Mouse (Mus musculus) midbrain, postnatal 0 days (tissue): ENCODE measurements around the gene Trim7. TPM values are rescaled to one million over a fixed set of nuclear protein-coding genes. Genes with fewer than 3 reads are reported as not detected.

Source experiments
- ATAC-seq: fragments of 200-750 bp; cut with Nextera tagmentation; 2 replicates; pipeline ENCODE4 v1.8.0; 2017; ENCODE audit warnings: moderate number of reproducible peaks, mild to moderate bottlenecking, moderate TSS enrichment, moderate library complexity; ENCODE audit not compliant: low FRiP score
- DNase-seq: peaks from one replicate; pipeline ENCODE4 v3.0.0-alpha.2; 2015; ENCODE audit warnings: low spot score
- H3K27ac ChIP-seq: fragments of 300-500 bp; sonication (generic); 2 replicates; pipeline ENCODE4 v1.5.1; 2014; ENCODE audit warnings: low read depth, mild to moderate bottlenecking, low read length, mixed read lengths
- H3K27me3 ChIP-seq: fragments of 300-500 bp; sonication (generic); 2 replicates; pipeline ENCODE4 v1.6.1; 2014; ENCODE audit warnings: low read length, control low read depth, mixed read lengths; ENCODE audit not compliant: insufficient read depth
- H3K36me3 ChIP-seq: fragments of 300-500 bp; sonication (generic); 2 replicates; pipeline ENCODE4 v1.6.1; 2014; ENCODE audit warnings: low read length, control low read depth, mixed read lengths; ENCODE audit not compliant: insufficient read depth
- H3K4me1 ChIP-seq: fragments of 300-500 bp; sonication (generic); 2 replicates; pipeline ENCODE4 v1.6.1; 2014; ENCODE audit warnings: mild to moderate bottlenecking, control low read depth, antibody characterized with exemption, low read length, mixed read lengths; ENCODE audit not compliant: insufficient read depth
- H3K4me2 ChIP-seq: fragments of 300-500 bp; sonication (generic); 2 replicates; pipeline ENCODE4 v1.6.1; 2014; ENCODE audit warnings: low read depth, mild to moderate bottlenecking, low read length, mixed read lengths; ENCODE audit not compliant: poor library complexity, severe bottlenecking
- H3K4me3 ChIP-seq: fragments of 300-500 bp; sonication (generic); 2 replicates; pipeline ENCODE4 v1.5.1; 2014; ENCODE audit warnings: low read depth, mild to moderate bottlenecking, low read length, moderate library complexity
- H3K9ac ChIP-seq: fragments of 300-500 bp; sonication (generic); replicated peaks from 2 replicates; pipeline ENCODE4 v1.6.1; 2014; ENCODE audit warnings: mild to moderate bottlenecking, low read length, moderate library complexity, mixed read lengths; ENCODE audit not compliant: poor library complexity, severe bottlenecking
- H3K9me3 ChIP-seq: fragments of 300-500 bp; sonication (generic); 2 replicates; pipeline ENCODE4 v1.6.1; 2016; ENCODE audit warnings: low read length, control low read depth
- CTCF ChIP-seq: IDR thresholded peaks from 2 replicates; pipeline ENCODE4 v1.5.1; 2016; ENCODE audit warnings: antibody characterized with exemption, mild to moderate bottlenecking
- WGBS: fragments of 180-500 bp; shearing (Covaris S2); extraction: QIAGEN DNeasy Blood & Tissue Kit; methylation state at CpG from one replicate; pipeline ENCODE4 v1.1.7; 2014; 5-methylcytosine and 5-hydroxymethylcytosine counted together
- polyA plus RNA-seq: library from polyadenylated mRNA; unstranded; fragments of >200 nt; fragmentation: Nextera tagmentation; extraction: Ambion mirVana; gene quantifications from 2 replicates; pipeline ENCODE4 v1.2.1, GENCODE M21; 2015
- total RNA-seq: library from RNA; depleted of rRNA; stranded (reverse); fragments of >200 nt; gene quantifications from 2 replicates; pipeline ENCODE4 v1.2.3, GENCODE M21; 2014

The Trim7 gene
- total and polyA plus RNA-seq, 2 experiments from 2014 or later, result 3.7 to 7.7 TPM

- H3K27ac ChIP-seq, result no peak overlapping the region
- no peak for ATAC-seq
- no peak for DNase-seq
- no peaks in the 10 kb centered on the region for H3K4me1 ChIP-seq
- H3K36me3 ChIP-seq, result no peaks in the 10 kb centered on the region
- no peaks in the 10 kb centered on the region for H3K27me3 ChIP-seq
- TF ChIP-seq CTCF, result no peak
- no peak overlapping the region for H3K4me3 ChIP-seq
- H3K4me2 ChIP-seq, result no peak overlapping the region
- WGBS, result 95% methylated on average over 3 of the region's 3 CpGs
- H3K9ac ChIP-seq, result no peak overlapping the region
- H3K9me3 ChIP-seq, result no peaks in the 10 kb centered on the region
These were observed 32.8 kb upstream of the Trim7 start for GRCm38 (mm10) chr11:48793184-48793583.

- 87% methylated on average over 7 of the region's 7 CpGs for WGBS
- ATAC-seq (no peak), DNase-seq (no peak)
- TF ChIP-seq CTCF, result no peak
- no peak overlapping the region for H3K4me3 ChIP-seq
- no peak overlapping the region for H3K4me2 ChIP-seq
- H3K9ac ChIP-seq, result no peak overlapping the region
- no peaks in the 10 kb centered on the region for H3K4me1 ChIP-seq
- no peaks in the 10 kb centered on the region for H3K36me3 ChIP-seq
- no peaks in the 10 kb centered on the region for H3K27me3 ChIP-seq
- H3K27ac ChIP-seq, result no peak overlapping the region
- no peaks in the 10 kb centered on the region for H3K9me3 ChIP-seq
These were observed 30.7 kb upstream of the Trim7 start for GRCm38 (mm10) chr11:48795221-48795620.

- H3K4me2 ChIP-seq, result no peak overlapping the region
- no peak for DNase-seq
- H3K4me1 ChIP-seq, result peaks cover 2% of the 10 kb centered on the region; the same call in 1 of the 2 replicates
- 82% methylated on average over 4 of the region's 4 CpGs for WGBS
- H3K9ac ChIP-seq, result no peak overlapping the region
- no peaks in the 10 kb centered on the region for H3K9me3 ChIP-seq
- no peak for ATAC-seq
- H3K4me3 ChIP-seq, result no peak overlapping the region
- no peak for TF ChIP-seq CTCF
- H3K27me3 ChIP-seq, result no peaks in the 10 kb centered on the region
- no peaks in the 10 kb centered on the region for H3K36me3 ChIP-seq
- no peak overlapping the region for H3K27ac ChIP-seq
These were observed 29.6 kb upstream of the Trim7 start for GRCm38 (mm10) chr11:48796290-48796689.

- WGBS, result 86% methylated on average over 5 of the region's 5 CpGs
- Histone ChIP-seq H3K4me3 (no peak overlapping the region), H3K4me2 (no peak overlapping the region), H3K4me1 (peaks cover 8% of the 10 kb centered on the region), H3K27ac (no peak overlapping the region), H3K9ac (no peak overlapping the region), H3K36me3 (peaks cover 4% of the 10 kb centered on the region; the same call in 1 of the 2 replicates), H3K9me3 (no peaks in the 10 kb centered on the region), H3K27me3 (no peaks in the 10 kb centered on the region)
- no peak for TF ChIP-seq CTCF
- DNase-seq (no peak), ATAC-seq (no peak)
These were observed 28.7 kb upstream of the Trim7 start for GRCm38 (mm10) chr11:48797287-48797686.

GRCm38 (mm10) chr11:48798308-48798707 is 27.6 kb upstream of the Trim7 start:
- no peaks in the 10 kb centered on the region for H3K9me3 ChIP-seq
- no peaks in the 10 kb centered on the region for H3K27me3 ChIP-seq
- H3K36me3 ChIP-seq, result peaks cover 9% of the 10 kb centered on the region; the same call in 1 of the 2 replicates
- no peak for DNase-seq
- no peak overlapping the region for H3K4me3 ChIP-seq
- no peak for TF ChIP-seq CTCF
- 68% methylated on average over 7 of the region's 7 CpGs for WGBS
- H3K4me2 ChIP-seq, result peak overlapping the region; percentile 90; the same call in 1 of the 2 replicates
- ATAC-seq, result no peak
- no peak overlapping the region for H3K27ac ChIP-seq
- H3K9ac ChIP-seq, result no peak overlapping the region
- peaks cover 8% of the 10 kb centered on the region for H3K4me1 ChIP-seq

GRCm38 (mm10) chr11:48798984-48799920 is 26.7 kb upstream of the Trim7 start:
- H3K9me3 ChIP-seq, result no peaks in the 10 kb centered on the region
- WGBS, result 11% methylated on average over 18 of the region's 18 CpGs
- TF ChIP-seq CTCF, result no peak

More at GRCm38 (mm10) chr11:48798984-48799920, 26.7 kb upstream of the Trim7 start:
- peaks cover 8% of the 10 kb centered on the region for H3K4me1 ChIP-seq
- peak overlapping the region; percentile 50 for H3K9ac ChIP-seq
- H3K27ac ChIP-seq, result peak overlapping the region; percentile 86
- peak overlapping the region; percentile 90 for H3K4me2 ChIP-seq
- H3K4me3 ChIP-seq, result peak overlapping the region; percentile 59
- H3K27me3 ChIP-seq, result no peaks in the 10 kb centered on the region
- H3K36me3 ChIP-seq, result peaks cover 19% of the 10 kb centered on the region
- no peak for DNase-seq
- ATAC-seq, result no peak; the same call in 1 of the 2 replicates
